Mouse (Mus musculus): ENCODE data around the gene Tbc1d9b. TPM values are rescaled to one million over a fixed set of nuclear protein-coding genes. Genes with fewer than 3 reads are reported as not detected.

Gene Tbc1d9b
- polyA plus RNA-seq, 1 experiment, result 26.4 TPM

DNA sequence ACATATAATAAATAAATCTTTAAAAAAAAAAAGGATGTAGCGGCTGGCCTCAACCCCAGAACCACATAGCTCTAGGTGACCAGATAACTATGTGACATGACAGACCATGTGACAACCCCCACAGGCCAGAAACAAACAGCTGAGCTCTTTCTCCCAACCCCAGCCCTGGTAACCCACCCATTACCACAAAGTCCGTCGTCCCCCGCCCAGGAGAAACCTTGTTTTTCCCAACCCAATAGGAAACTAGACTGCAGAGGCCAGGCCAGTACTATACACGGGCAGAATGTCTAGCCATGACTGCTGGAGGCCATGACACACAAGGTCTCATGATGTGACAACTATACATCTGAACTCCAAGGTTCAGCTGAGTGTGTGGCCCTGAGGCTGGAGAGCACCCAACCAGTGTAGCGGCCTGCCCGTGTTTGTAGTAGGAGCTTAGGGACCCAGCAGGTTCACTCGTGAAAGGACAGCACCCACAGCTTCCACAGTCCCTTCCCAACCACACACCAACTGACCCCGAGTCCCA lies 72.2 kb downstream of the Tbc1d9b start:
- no peak for TF ChIP-seq CTCF (IDR thresholded peaks at IDR 0.05; ENCODE audit: control insufficient read depth, insufficient read depth, insufficient read length)
- TF ChIP-seq USF1 (IDR thresholded peaks at IDR 0.05; ENCODE audit: low read depth), result no peak
- no peak for TF ChIP-seq MAX (IDR thresholded peaks at IDR 0.05)
- TF ChIP-seq MYOG (IDR thresholded peaks at IDR 0.05; ENCODE audit: control insufficient read depth, extremely low read depth, insufficient read length), result no peak
- TF ChIP-seq CEBPB (IDR thresholded peaks at IDR 0.05; ENCODE audit: low read depth), result no peak
- TF ChIP-seq FOSL1 (IDR thresholded peaks at IDR 0.05; ENCODE audit: insufficient read depth, low read length, poor library complexity, severe bottlenecking), result no peak
- TF ChIP-seq MYOD1 (IDR thresholded peaks at IDR 0.05; ENCODE audit: control insufficient read depth, insufficient read length, low read depth), result no peak
- Histone ChIP-seq H3K27me3 (ENCODE audit: control insufficient read depth, insufficient read depth, insufficient read length) (no peaks in the 10 kb centered on the region), H3K79me3 (ENCODE audit: low read depth) (peaks cover 35% of the 10 kb centered on the region), H3ac (ENCODE audit: control insufficient read depth, insufficient read length, low read depth) (no peak overlapping the region), H3K36me3 (ENCODE audit: control insufficient read depth, insufficient read depth) (peaks cover 97% of the 10 kb centered on the region), H3K4me3 (ENCODE audit: insufficient read depth, poor library complexity, severe bottlenecking) (no peak overlapping the region), H3K79me2 (ENCODE audit: control insufficient read depth, insufficient read depth) (peaks cover 49% of the 10 kb centered on the region)

DNA sequence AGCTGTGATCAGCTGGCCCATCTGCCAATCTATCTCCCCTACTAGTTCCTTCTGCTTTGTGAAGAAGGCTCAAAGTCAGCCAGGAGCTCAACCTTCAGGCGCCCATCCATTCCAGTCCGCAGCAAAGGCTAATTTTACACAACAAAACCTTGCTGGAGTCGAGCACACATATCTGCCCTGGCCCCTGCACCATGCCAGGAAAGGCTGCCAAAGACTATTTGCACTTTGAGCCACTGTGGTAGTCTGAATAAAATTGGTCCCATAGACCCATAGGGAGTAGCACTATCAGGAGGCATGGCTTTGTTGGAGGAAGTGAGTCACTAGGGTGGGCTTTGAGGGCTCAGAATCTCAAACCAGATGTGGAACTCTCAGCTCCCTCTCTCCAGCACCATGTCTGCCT lies 74.2 kb downstream of the Tbc1d9b start:
- TF ChIP-seq USF1 (IDR thresholded peaks at IDR 0.05; ENCODE audit: low read depth) (no peak), MAX (IDR thresholded peaks at IDR 0.05) (no peak), FOSL1 (IDR thresholded peaks at IDR 0.05; ENCODE audit: insufficient read depth, low read length, poor library complexity, severe bottlenecking) (no peak), MYOD1 (IDR thresholded peaks at IDR 0.05; ENCODE audit: control insufficient read depth, insufficient read length, low read depth) (no peak), CEBPB (IDR thresholded peaks at IDR 0.05; ENCODE audit: low read depth) (no peak), MYOG (IDR thresholded peaks at IDR 0.05; ENCODE audit: control insufficient read depth, extremely low read depth, insufficient read length) (no peak), CTCF (IDR thresholded peaks at IDR 0.05; ENCODE audit: control insufficient read depth, insufficient read depth, insufficient read length) (no peak)
- Histone ChIP-seq H3K79me3 (ENCODE audit: low read depth) (peaks cover 54% of the 10 kb centered on the region), H3K4me3 (ENCODE audit: insufficient read depth, poor library complexity, severe bottlenecking) (no peak overlapping the region), H3K36me3 (ENCODE audit: control insufficient read depth, insufficient read depth) (peaks cover 89% of the 10 kb centered on the region), H3K79me2 (ENCODE audit: control insufficient read depth, insufficient read depth) (peaks cover 70% of the 10 kb centered on the region), H3K27me3 (ENCODE audit: control insufficient read depth, insufficient read depth, insufficient read length) (no peaks in the 10 kb centered on the region), H3ac (ENCODE audit: control insufficient read depth, insufficient read length, low read depth) (no peak overlapping the region)

DNA sequence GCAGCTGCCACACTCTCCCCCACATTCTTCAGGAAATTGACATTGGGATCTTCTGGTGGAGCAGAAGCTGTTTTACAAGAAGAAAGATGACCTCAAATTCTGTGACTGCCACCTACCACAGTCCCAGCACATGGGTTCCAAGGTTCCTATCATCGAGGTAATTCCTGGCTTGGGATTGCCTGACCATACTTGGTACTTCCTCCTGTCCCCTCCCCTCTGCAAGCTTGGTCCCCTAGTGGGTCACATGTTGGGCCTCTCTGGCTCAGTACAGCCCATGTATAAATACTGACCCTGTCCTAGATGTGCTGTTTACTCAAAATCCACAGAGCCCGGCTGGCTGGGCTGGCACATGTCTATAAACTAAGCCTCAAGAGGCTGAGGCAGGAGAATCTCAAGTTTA lies 74.8 kb downstream of the Tbc1d9b start:
- no peaks in the 10 kb centered on the region for H3K27me3 ChIP-seq (ENCODE audit: control insufficient read depth, insufficient read depth, insufficient read length)
- H3K36me3 ChIP-seq (ENCODE audit: control insufficient read depth, insufficient read depth), result peaks cover 83% of the 10 kb centered on the region
- TF ChIP-seq MAX (IDR thresholded peaks at IDR 0.05), result no peak
- TF ChIP-seq FOSL1 (IDR thresholded peaks at IDR 0.05; ENCODE audit: insufficient read depth, low read length, poor library complexity, severe bottlenecking), result no peak
- TF ChIP-seq MYOD1 (IDR thresholded peaks at IDR 0.05; ENCODE audit: control insufficient read depth, insufficient read length, low read depth), result no peak
- no peak for TF ChIP-seq USF1 (IDR thresholded peaks at IDR 0.05; ENCODE audit: low read depth)
- TF ChIP-seq CEBPB (IDR thresholded peaks at IDR 0.05; ENCODE audit: low read depth), result no peak
- no peak for TF ChIP-seq CTCF (IDR thresholded peaks at IDR 0.05; ENCODE audit: control insufficient read depth, insufficient read depth, insufficient read length)
- TF ChIP-seq MYOG (IDR thresholded peaks at IDR 0.05; ENCODE audit: control insufficient read depth, extremely low read depth, insufficient read length), result no peak
- H3ac ChIP-seq (ENCODE audit: control insufficient read depth, insufficient read length, low read depth), result no peak overlapping the region
- H3K79me2 ChIP-seq (ENCODE audit: control insufficient read depth, insufficient read depth), result peaks cover 76% of the 10 kb centered on the region
- peaks cover 54% of the 10 kb centered on the region for H3K79me3 ChIP-seq (ENCODE audit: low read depth)
- no peak overlapping the region for H3K4me3 ChIP-seq (ENCODE audit: insufficient read depth, poor library complexity, severe bottlenecking)

DNA sequence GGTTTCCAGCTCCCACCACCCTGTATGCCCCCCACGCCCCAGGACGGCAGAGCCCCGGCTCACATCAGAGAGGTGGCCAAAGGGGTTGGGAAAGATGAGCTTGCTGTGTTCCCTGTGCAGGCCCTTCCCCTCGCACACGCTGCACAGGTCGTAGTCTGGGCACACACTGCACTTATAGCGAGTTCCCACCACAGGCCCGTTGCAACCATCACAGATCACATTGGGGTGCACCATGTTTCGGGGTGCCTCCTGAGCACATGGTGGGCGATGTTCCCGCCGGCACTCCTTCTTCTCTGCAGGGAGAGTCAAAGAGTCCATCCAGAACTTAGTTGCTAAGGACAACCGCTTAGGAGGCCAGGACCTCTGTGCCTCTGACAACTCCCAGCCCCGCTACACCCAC lies 76.1 kb downstream of the Tbc1d9b start:
- Histone ChIP-seq H3K36me3 (ENCODE audit: control insufficient read depth, insufficient read depth) (peaks cover 70% of the 10 kb centered on the region), H3K27me3 (ENCODE audit: control insufficient read depth, insufficient read depth, insufficient read length) (no peaks in the 10 kb centered on the region), H3K79me2 (ENCODE audit: control insufficient read depth, insufficient read depth) (peaks cover 80% of the 10 kb centered on the region), H3K79me3 (ENCODE audit: low read depth) (peaks cover 54% of the 10 kb centered on the region), H3K4me3 (ENCODE audit: insufficient read depth, poor library complexity, severe bottlenecking) (no peak overlapping the region), H3ac (ENCODE audit: control insufficient read depth, insufficient read length, low read depth) (no peak overlapping the region)
- TF ChIP-seq MYOD1 (IDR thresholded peaks at IDR 0.05; ENCODE audit: control insufficient read depth, insufficient read length, low read depth) (no peak), USF1 (IDR thresholded peaks at IDR 0.05; ENCODE audit: low read depth) (no peak), MAX (IDR thresholded peaks at IDR 0.05) (no peak), CTCF (IDR thresholded peaks at IDR 0.05; ENCODE audit: control insufficient read depth, insufficient read depth, insufficient read length) (no peak), CEBPB (IDR thresholded peaks at IDR 0.05; ENCODE audit: low read depth) (no peak), FOSL1 (IDR thresholded peaks at IDR 0.05; ENCODE audit: insufficient read depth, low read length, poor library complexity, severe bottlenecking) (no peak), MYOG (IDR thresholded peaks at IDR 0.05; ENCODE audit: control insufficient read depth, extremely low read depth, insufficient read length) (no peak)

DNA sequence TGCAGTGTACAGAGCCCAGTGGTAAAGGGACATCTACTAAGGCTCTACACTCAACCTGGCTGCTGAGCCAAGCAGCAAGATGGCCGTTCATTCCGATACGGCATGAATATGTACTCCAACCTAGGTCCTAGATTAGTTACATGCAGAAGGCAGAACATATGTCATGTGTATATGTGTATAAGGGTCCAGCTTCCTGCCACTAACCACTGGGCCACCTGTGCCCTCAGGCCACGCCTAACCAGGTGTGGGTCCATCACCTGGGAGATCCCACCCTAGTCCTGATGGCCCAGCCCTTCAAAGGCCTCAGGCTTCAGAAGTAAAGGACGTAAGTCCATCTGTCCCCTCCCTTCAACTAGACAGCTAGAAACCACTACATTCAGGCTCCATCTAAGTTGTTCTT lies 76.8 kb downstream of the Tbc1d9b start:
- Histone ChIP-seq H3K79me3 (ENCODE audit: low read depth) (peaks cover 54% of the 10 kb centered on the region), H3K27me3 (ENCODE audit: control insufficient read depth, insufficient read depth, insufficient read length) (no peaks in the 10 kb centered on the region), H3ac (ENCODE audit: control insufficient read depth, insufficient read length, low read depth) (no peak overlapping the region), H3K4me3 (ENCODE audit: insufficient read depth, poor library complexity, severe bottlenecking) (no peak overlapping the region), H3K79me2 (ENCODE audit: control insufficient read depth, insufficient read depth) (peaks cover 80% of the 10 kb centered on the region), H3K36me3 (ENCODE audit: control insufficient read depth, insufficient read depth) (peaks cover 63% of the 10 kb centered on the region)
- TF ChIP-seq FOSL1 (IDR thresholded peaks at IDR 0.05; ENCODE audit: insufficient read depth, low read length, poor library complexity, severe bottlenecking) (no peak), USF1 (IDR thresholded peaks at IDR 0.05; ENCODE audit: low read depth) (no peak), MAX (IDR thresholded peaks at IDR 0.05) (no peak), CEBPB (IDR thresholded peaks at IDR 0.05; ENCODE audit: low read depth) (no peak), MYOG (IDR thresholded peaks at IDR 0.05; ENCODE audit: control insufficient read depth, extremely low read depth, insufficient read length) (no peak), CTCF (IDR thresholded peaks at IDR 0.05; ENCODE audit: control insufficient read depth, insufficient read depth, insufficient read length) (no peak), MYOD1 (IDR thresholded peaks at IDR 0.05; ENCODE audit: control insufficient read depth, insufficient read length, low read depth) (no peak)
